ENCODE assay signal across 22 mouse cellular contexts in genomic region chr15:98626487-98627212, GRCm38 (mm10). TPM values are rescaled to one million over a fixed set of nuclear protein-coding genes. Genes with fewer than 3 reads are reported as not detected.
DNase-seq lines count a peak whose midpoint lies in the region; ATAC-seq and TF ChIP-seq lines count a peak whose summit lies in the region.
"Had no signal": no experiment of that assay in that cellular context is flagged by ENCODE, and none has a peak within 500 bp of the region (broad histone marks: within the 10 kb centered on the region; RNA-seq: fewer than 3 reads in every experiment).

No protein-coding gene starts in this region.

- H3K27me3 ChIP-seq in heart, embryonic 15.5 days, result peaks cover 34% of the 10 kb centered on the region
- H3K27me3 ChIP-seq in liver, embryonic 14.5 days (ENCODE audit: control insufficient read depth, insufficient read depth, low read length), result peaks cover 50% of the 10 kb centered on the region
- H3K27me3 ChIP-seq in liver, embryonic 12.5 days (replicated peaks), result peaks cover 94% of the 10 kb centered on the region
- H3K27me3 ChIP-seq: neural tube, embryonic 15.5 days had no signal

- no peaks in the 10 kb centered on the region for H3K36me3 ChIP-seq in heart, embryonic 15.5 days
- no peaks in the 10 kb centered on the region for H3K36me3 ChIP-seq in liver, embryonic 14.5 days (replicated peaks; ENCODE audit: control insufficient read depth, insufficient read depth, low read depth)
- no peaks in the 10 kb centered on the region for H3K36me3 ChIP-seq in liver, embryonic 12.5 days
- H3K36me3 ChIP-seq: embryonic facial prominence, embryonic 12.5 days; forebrain, embryonic 15.5 days; hindbrain, embryonic 15.5 days; intestine, embryonic 15.5 days; neural tube, embryonic 15.5 days had no signal

- H3K4me3 ChIP-seq in heart, embryonic 15.5 days, result no peak overlapping the region
- H3K4me3 ChIP-seq in liver, embryonic 14.5 days (ENCODE audit: insufficient read depth in 1 of 2, low read depth in 2 of 2, low read length in 2 of 2), result no peak overlapping the region
- H3K4me3 ChIP-seq in liver, embryonic 12.5 days, result no peak overlapping the region
- H3K4me3 ChIP-seq: embryonic facial prominence, embryonic 12.5 days; forebrain, embryonic 15.5 days; hindbrain, embryonic 15.5 days; intestine, embryonic 15.5 days; neural tube, embryonic 15.5 days had no signal

- peak overlapping the region; percentile 33 for H3K4me2 ChIP-seq in heart, embryonic 15.5 days
- H3K4me2 ChIP-seq in liver, embryonic 14.5 days (ENCODE audit: low read depth), result no peak overlapping the region
- no peak overlapping the region for H3K4me2 ChIP-seq in liver, embryonic 12.5 days
- H3K4me2 ChIP-seq: embryonic facial prominence, embryonic 12.5 days; forebrain, embryonic 15.5 days; hindbrain, embryonic 15.5 days; intestine, embryonic 15.5 days; liver, embryonic 11.5 days; lung, embryonic 14.5 days; neural tube, embryonic 15.5 days had no signal

- H3K9ac ChIP-seq in heart, embryonic 15.5 days, result no peak overlapping the region
- H3K9ac ChIP-seq in liver, embryonic 14.5 days (replicated peaks), result no peak overlapping the region
- H3K9ac ChIP-seq in liver, embryonic 12.5 days, result no peak overlapping the region
- H3K9ac ChIP-seq: embryonic facial prominence, embryonic 12.5 days; forebrain, embryonic 15.5 days; hindbrain, embryonic 15.5 days; intestine, embryonic 15.5 days; lung, embryonic 14.5 days; neural tube, embryonic 15.5 days had no signal

- whole genome bisulfite sequencing in heart, embryonic 15.5 days, result 79% methylated on average over 7 of the region's 7 CpGs
- 58% methylated on average over 7 of the region's 7 CpGs for WGBS in liver, embryonic 14.5 days (ENCODE audit: insufficient replicate concordance)
- 61% methylated on average over 7 of the region's 7 CpGs for WGBS in liver, embryonic 12.5 days (ENCODE audit: insufficient replicate concordance)

- ATAC-seq in heart, embryonic 15.5 days (replicated peaks; ENCODE audit: insufficient number of reproducible peaks, insufficient read depth, low FRiP score, low read depth), result no peak
- no peak for ATAC-seq in liver, embryonic 14.5 days (ENCODE audit: insufficient read depth)
- no peak for ATAC-seq in liver, embryonic 12.5 days
- ATAC-seq: forebrain, embryonic 15.5 days; intestine, embryonic 15.5 days had no signal

- peaks cover 46% of the 10 kb centered on the region for H3K4me1 ChIP-seq in heart, embryonic 15.5 days (replicated peaks)
- H3K4me1 ChIP-seq in liver, embryonic 14.5 days (replicated peaks; ENCODE audit: control insufficient read depth in 2 of 2, insufficient read depth in 2 of 2, low read length in 1 of 2), result no peaks in the 10 kb centered on the region
- H3K4me1 ChIP-seq in liver, embryonic 12.5 days, result peaks cover 17% of the 10 kb centered on the region

- DNase-seq in heart, adult 9 months (ENCODE audit: low spot score in 2 of 2), result no peak
- no peak for DNase-seq in liver, embryonic 14.5 days (ENCODE audit: low read depth in 3 of 3, low spot score in 3 of 3)
- DNase-seq in ES-CJ7 (ENCODE audit: low read depth, low spot score) (peak; percentile 75), ZHBTc4 (ENCODE audit: low read depth, low spot score) (peak; percentile 62)
- no peak for DNase-seq in right cerebral cortex, postnatal 25 days
- DNase-seq in cerebellum, adult 9-10 months, result no peak
- DNase-seq: adrenal gland, postnatal 10 days; cerebellum, adult 9-11 months; heart, postnatal 4 days; layer of hippocampus, adult 9-11 months; lung, embryonic 14.5 days; lung, postnatal 4 days; thymus, adult 2 months had no signal

- peak overlapping the region; percentile 8; the same call in 1 of the 2 replicates for H3K27ac ChIP-seq in heart, embryonic 15.5 days
- H3K27ac ChIP-seq in liver, embryonic 14.5 days, result no peak overlapping the region
- no peak overlapping the region for H3K27ac ChIP-seq in liver, embryonic 12.5 days
- H3K27ac ChIP-seq: embryonic facial prominence, embryonic 12.5 days; forebrain, embryonic 15.5 days; hindbrain, embryonic 15.5 days; intestine, embryonic 15.5 days; neural tube, embryonic 15.5 days had no signal

- TF ChIP-seq EP300 in liver, embryonic 14.5 days (IDR thresholded peaks at IDR 0.05; ENCODE audit: low read depth), result no peak

- H3K9me3 ChIP-seq in heart, embryonic 15.5 days (replicated peaks), result no peaks in the 10 kb centered on the region
- no peaks in the 10 kb centered on the region for H3K9me3 ChIP-seq in liver, embryonic 14.5 days (ENCODE audit: control insufficient read depth, low read length)
- 0 out of 2 replicates have a peak, but pooled peaks cover 4% of the 10 kb centered on the region for H3K9me3 ChIP-seq in liver, embryonic 12.5 days (replicated peaks)
- H3K9me3 ChIP-seq: embryonic facial prominence, embryonic 12.5 days; forebrain, embryonic 15.5 days; hindbrain, embryonic 15.5 days; intestine, embryonic 15.5 days; neural tube, embryonic 15.5 days had no signal

- peak; percentile 27; the same call in 1 of the 2 replicates for TF ChIP-seq CTCF in liver, embryonic 14.5 days (IDR thresholded peaks at IDR 0.05; ENCODE audit: low read depth)

RNA-seq across cellular contexts. Expression of gene Cacnb3, which starts 4.0 kb away (rescaled TPM):
- 8.7 and 12.8 TPM in 2 replicates for polyA plus RNA-seq in heart, embryonic 15.5 days (2015; fragmentation: Nextera tagmentation; extraction: Ambion mirVana)
- 0.85 and 1.5 TPM in 2 replicates for polyA plus RNA-seq in liver, embryonic 14.5 days (2012; rRNA removed)
- 0.27 and 0.42 TPM in 2 replicates for polyA plus RNA-seq in liver, embryonic 14.5 days (2014; fragmentation: Nextera tagmentation; extraction: Ambion mirVana)
- 3.8 and 4.9 TPM in 2 replicates for polyA plus RNA-seq in liver, embryonic 12.5 days (2016; fragmentation: Nextera tagmentation; extraction: Ambion mirVana)

RNA-seq across cellular contexts. Expression of gene Adcy6, which starts 16.8 kb away (rescaled TPM):
- polyA plus RNA-seq in heart, embryonic 15.5 days (2015; fragmentation: Nextera tagmentation; extraction: Ambion mirVana), result 36.5 and 43.0 TPM in 2 replicates
- polyA plus RNA-seq in liver, embryonic 14.5 days (2012; rRNA removed), result 11.3 and 13.1 TPM in 2 replicates
- polyA plus RNA-seq in liver, embryonic 14.5 days (2014; fragmentation: Nextera tagmentation; extraction: Ambion mirVana), result 4.2 and 5.7 TPM in 2 replicates
- 9.7 and 10.2 TPM in 2 replicates for polyA plus RNA-seq in liver, embryonic 12.5 days (2016; fragmentation: Nextera tagmentation; extraction: Ambion mirVana)

RNA-seq across cellular contexts. Expression of gene Ddx23, which starts 36.0 kb away (rescaled TPM):
- polyA plus RNA-seq in heart, embryonic 15.5 days (2015; fragmentation: Nextera tagmentation; extraction: Ambion mirVana), result 16.1 and 17.8 TPM in 2 replicates
- 16.5 and 23.4 TPM in 2 replicates for polyA plus RNA-seq in liver, embryonic 14.5 days (2012; rRNA removed)
- 11.0 and 11.7 TPM in 2 replicates for polyA plus RNA-seq in liver, embryonic 14.5 days (2014; fragmentation: Nextera tagmentation; extraction: Ambion mirVana)
- polyA plus RNA-seq in liver, embryonic 12.5 days (2016; fragmentation: Nextera tagmentation; extraction: Ambion mirVana), result 15.9 and 16.2 TPM in 2 replicates

RNA-seq across cellular contexts. Expression of gene Rnd1, which starts 50.6 kb away (rescaled TPM):
- polyA plus RNA-seq in heart, embryonic 15.5 days (2015; fragmentation: Nextera tagmentation; extraction: Ambion mirVana), result 1.1 and 1.2 TPM in 2 replicates
- 0.25 and 0.67 TPM in 2 replicates for polyA plus RNA-seq in liver, embryonic 14.5 days (2012; rRNA removed)
- 0.24 and 0.63 TPM in 2 replicates for polyA plus RNA-seq in liver, embryonic 14.5 days (2014; fragmentation: Nextera tagmentation; extraction: Ambion mirVana)
- polyA plus RNA-seq in liver, embryonic 12.5 days (2016; fragmentation: Nextera tagmentation; extraction: Ambion mirVana), result 0.30 and 0.50 TPM in 2 replicates

RNA-seq across cellular contexts. Expression of gene 4930415O20Rik, which starts 55.8 kb away (rescaled TPM):
- polyA plus RNA-seq in heart, embryonic 15.5 days (2015; fragmentation: Nextera tagmentation; extraction: Ambion mirVana), result 0.40 and 0.74 TPM in 2 replicates
- not detected in 2 replicates for polyA plus RNA-seq in liver, embryonic 14.5 days (2012; rRNA removed)
- not detected in 2 replicates for polyA plus RNA-seq in liver, embryonic 14.5 days (2014; fragmentation: Nextera tagmentation; extraction: Ambion mirVana)
- polyA plus RNA-seq in liver, embryonic 12.5 days (2016; fragmentation: Nextera tagmentation; extraction: Ambion mirVana), result not detected in 2 replicates
- polyA plus RNA-seq: cortical plate, adult 2 months; embryonic facial prominence, embryonic 12.5 days; hindbrain, embryonic 15.5 days; intestine, embryonic 15.5 days; lung, embryonic 14.5 days; neural tube, embryonic 15.5 days had no signal

Comparison
In these comparisons a context has a peak if more than half of its experiments do, and no peak if none do; other contexts are left out.
1. DNase-seq: peak in ES-CJ7 (single experiment) and ZHBTc4 (single experiment); none in heart, adult 9 months (0 of 2), liver, embryonic 14.5 days (0 of 3), right cerebral cortex, postnatal 25 days (single experiment) and cerebellum, adult 9-10 months (single experiment).